8 mouse cellular contexts compared by ENCODE assay signal in the genomic region with DNA sequence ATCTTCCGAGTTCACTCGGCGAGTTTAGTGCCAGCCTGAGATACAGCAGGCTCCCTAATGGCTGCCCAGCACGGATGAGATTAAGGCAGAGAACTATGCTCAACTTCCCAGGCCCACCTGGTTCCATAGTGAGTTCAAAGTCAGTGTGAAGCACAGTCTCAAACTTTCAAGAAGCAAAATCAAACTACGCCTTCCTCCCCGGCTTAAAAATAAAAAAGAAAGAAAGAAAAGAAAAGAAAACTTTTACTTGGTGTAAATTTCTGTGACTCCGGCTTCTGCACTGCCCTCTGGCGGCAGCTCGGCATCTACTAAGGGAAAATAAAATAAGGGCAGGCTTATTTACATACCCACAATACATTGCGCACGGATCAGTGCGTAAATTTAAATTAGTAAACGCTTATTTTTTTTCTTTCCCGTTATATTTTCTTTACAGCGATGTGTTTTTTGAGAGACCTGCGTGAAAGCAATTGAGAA. TPM values are rescaled to one million over a fixed set of nuclear protein-coding genes. Genes with fewer than 3 reads are reported as not detected.
DNase-seq lines count a peak whose midpoint lies in the region; ATAC-seq lines count a peak whose summit lies in the region.

No protein-coding gene starts in this region.

- no peaks in the 10 kb centered on the region; the same call in 1 of the 2 replicates for H3K4me1 ChIP-seq in intestine, embryonic 15.5 days (replicated peaks)

- ATAC-seq in intestine, embryonic 15.5 days: peak; percentile 82

- H3K36me3 ChIP-seq in intestine, embryonic 15.5 days: no peaks in the 10 kb centered on the region

- H3K4me2 ChIP-seq in intestine, embryonic 15.5 days (replicated peaks): peak overlapping the region; percentile 50

- no peak overlapping the region for H3K9ac ChIP-seq in intestine, embryonic 15.5 days

- no peaks in the 10 kb centered on the region for H3K27me3 ChIP-seq in intestine, embryonic 15.5 days (replicated peaks)

- H3K4me3 ChIP-seq in intestine, embryonic 15.5 days (replicated peaks): peak overlapping the region; percentile 23

- intact Hi-C loops in left cerebral cortex, postnatal 25 days (cut with DNase I): no loop called here

- DNase-seq in adrenal gland, adult 18-20 months (ENCODE audit: low spot score in 2 of 2): peak; percentile 77 to 82
- peak; percentile 88 for DNase-seq in embryo, embryonic 10 days (ENCODE audit: low spot score)
- peak; percentile 65 for DNase-seq in gastrocnemius, postnatal 25 days
- peak; percentile 78 to 86 for DNase-seq in left cerebral cortex, postnatal 25 days (ENCODE audit: low spot score in 2 of 2)
- peak; percentile 92 for DNase-seq in mesoderm, embryonic 11.5 days (ENCODE audit: low read depth, low spot score)
- DNase-seq in right cerebral cortex, postnatal 25 days: peak; percentile 61
- DNase-seq in urinary bladder, postnatal 36 days (ENCODE audit: low spot score in 2 of 2): peak; percentile 78 to 83

- peak overlapping the region; percentile 61 for H3K27ac ChIP-seq in intestine, embryonic 15.5 days

- H3K9me3 ChIP-seq in intestine, embryonic 15.5 days: no peaks in the 10 kb centered on the region

- WGBS in intestine, embryonic 15.5 days: under 1% methylated on average over 16 of the region's 16 CpGs

RNA-seq across cellular contexts. Expression of gene Kif2c, which starts 7.0 kb away (rescaled TPM):
- under 1 TPM; 0.51 to 0.56 TPM for total RNA-seq in adrenal gland, adult 18-20 months (2021)
- total RNA-seq in gastrocnemius, postnatal 25 days (2021): under 1 TPM; 0.36 to 0.40 TPM
- 37.7 and 48.7 TPM in 2 replicates for polyA plus RNA-seq in intestine, embryonic 15.5 days (2015; fragmentation: Nextera tagmentation; extraction: Ambion mirVana)
- total RNA-seq in left cerebral cortex, postnatal 25 days (2021): under 1 TPM; 0.14 to 0.21 TPM

RNA-seq across cellular contexts. Expression of gene Rps8, which starts 33.4 kb away (rescaled TPM):
- 100 to 1,000 TPM; 912 to 968 TPM for total RNA-seq in adrenal gland, adult 18-20 months (2021)
- total RNA-seq in gastrocnemius, postnatal 25 days (2021): 100 to 1,000 TPM; 527 to 576 TPM
- 1,027 and 1,033 TPM in 2 replicates for polyA plus RNA-seq in intestine, embryonic 15.5 days (2015; fragmentation: Nextera tagmentation; extraction: Ambion mirVana)
- 100 to 1,000 TPM; 452 to 469 TPM for total RNA-seq in left cerebral cortex, postnatal 25 days (2021)

RNA-seq across cellular contexts. Expression of gene Plk3, which starts 55.7 kb away (rescaled TPM):
- total RNA-seq in adrenal gland, adult 18-20 months (2021): 10 to 100 TPM; 14.1 to 42.2 TPM
- under 1 TPM; 0.51 to 0.62 TPM for total RNA-seq in gastrocnemius, postnatal 25 days (2021)
- polyA plus RNA-seq in intestine, embryonic 15.5 days (2015; fragmentation: Nextera tagmentation; extraction: Ambion mirVana): 3.6 and 3.7 TPM in 2 replicates
- total RNA-seq in left cerebral cortex, postnatal 25 days (2021): 10 to 100 TPM; 11.4 to 16.3 TPM

Comparison
In these comparisons a context has a peak if more than half of its experiments do, and no peak if none do; other contexts are left out.
1. Peak in every context shown above with its lines: DNase-seq, ATAC-seq, H3K4me3 ChIP-seq and H3K27ac ChIP-seq.
2. RNA of gene Plk3, which starts 55.7 kb away (total RNA-seq): 14.1 to 42.2 TPM in adrenal gland, adult 18-20 months and 11.4 to 16.3 TPM in left cerebral cortex, postnatal 25 days; 0.51 to 0.62 TPM in gastrocnemius, postnatal 25 days; every median in the first group is over 4 times any median in the second.